Mouse (Mus musculus) R1 (cell line): ENCODE measurements at regions not wholly inside any gene's neighbourhood (a gene's known extent, or its start where the extent isn't known, plus 50 kb on each side); places are given as distances from the start of the nearest gene placed in this dataset.

Experiments
- DNase-seq: peaks from one replicate; pipeline ENCODE4 v3.0.0-alpha.2; 2018; ENCODE audit warnings: low read depth, low spot score

DNA sequence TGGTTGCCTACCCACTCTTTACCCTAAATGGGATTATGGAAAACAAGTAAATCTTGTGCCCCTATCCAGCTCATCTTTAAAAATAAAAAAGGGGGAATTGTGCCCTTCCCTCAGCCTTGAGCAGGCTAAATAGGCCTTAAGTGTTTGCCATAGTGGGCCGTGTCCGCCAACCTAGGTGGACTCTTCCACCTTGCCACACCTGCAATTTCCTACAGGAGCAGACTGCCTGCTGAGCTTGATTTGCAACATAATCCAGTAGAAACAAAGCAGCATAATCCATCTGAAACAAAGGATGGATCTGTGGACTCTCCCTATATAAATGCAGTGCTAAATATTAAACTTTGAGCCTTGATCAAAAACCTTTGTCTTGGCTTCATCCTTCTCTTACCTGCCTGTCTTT lies 970.9 kb downstream of the Gm37988 start:
- DNase-seq, result peak; percentile 65
